Mouse (Mus musculus) hindbrain, embryonic 14.5 days (tissue): ENCODE measurements at regions not wholly inside any gene's neighbourhood (a gene's known extent, or its start where the extent isn't known, plus 50 kb on each side); places are given as distances from the start of the nearest gene placed in this dataset.
A peak's percentile ranks its signal among the peaks of the same experiment; 100 is the strongest.

Experiments
- ATAC-seq: fragments of 200-750 bp; cut with Nextera tagmentation; 2 replicates; pipeline ENCODE4 v1.8.0; 2017; ENCODE audit warnings: moderate number of reproducible peaks, mild to moderate bottlenecking, moderate TSS enrichment, moderate library complexity; ENCODE audit not compliant: low FRiP score
- DNase-seq: peaks from one replicate; pipeline ENCODE4 v3.0.0-alpha.2; 2015; ENCODE audit warnings: low spot score
- H3K27ac ChIP-seq: fragments of 300-500 bp; sonication (generic); 2 replicates; pipeline ENCODE4 v1.5.1; 2014; ENCODE audit warnings: mild to moderate bottlenecking, moderate library complexity
- H3K27me3 ChIP-seq: fragments of 300-500 bp; sonication (generic); 2 replicates; pipeline ENCODE4 v1.6.1; 2014; ENCODE audit warnings: mild to moderate bottlenecking, low read length, mixed read lengths; ENCODE audit not compliant: control insufficient read depth, insufficient read depth
- H3K36me3 ChIP-seq: fragments of 300-500 bp; sonication (generic); replicated peaks from 2 replicates; pipeline ENCODE4 v1.6.1; 2014; ENCODE audit not compliant: control insufficient read depth, insufficient read depth
- H3K4me1 ChIP-seq: fragments of 300-500 bp; sonication (generic); replicated peaks from 2 replicates; pipeline ENCODE4 v1.6.1; 2014; ENCODE audit warnings: antibody characterized with exemption, low read length, mixed read lengths; ENCODE audit not compliant: control insufficient read depth, insufficient read depth
- H3K4me2 ChIP-seq: fragments of 300-500 bp; sonication (generic); replicated peaks from 2 replicates; pipeline ENCODE4 v1.6.1; 2014; ENCODE audit warnings: mild to moderate bottlenecking, moderate library complexity
- H3K4me3 ChIP-seq: fragments of 300-500 bp; sonication (generic); replicated peaks from 2 replicates; pipeline ENCODE4 v1.5.1; 2014; ENCODE audit warnings: mild to moderate bottlenecking, low read length
- H3K9ac ChIP-seq: fragments of 300-500 bp; sonication (generic); 2 replicates; pipeline ENCODE4 v1.6.1; 2014
- H3K9me3 ChIP-seq: fragments of 300-500 bp; sonication (generic); 2 replicates; pipeline ENCODE4 v1.6.1; 2016; ENCODE audit warnings: low read length; ENCODE audit not compliant: control insufficient read depth
- WGBS: fragments of 180-500 bp; shearing (Covaris S2); extraction: QIAGEN DNeasy Blood & Tissue Kit; methylation state at CpG from one replicate; pipeline ENCODE4 v1.1.7; 2014; 5-methylcytosine and 5-hydroxymethylcytosine counted together

- no peak for DNase-seq
- no peaks in the 10 kb centered on the region for H3K9me3 ChIP-seq
- H3K4me1 ChIP-seq: no peaks in the 10 kb centered on the region
- H3K27me3 ChIP-seq: no peaks in the 10 kb centered on the region
- no peak overlapping the region for H3K9ac ChIP-seq
- H3K4me2 ChIP-seq: no peak overlapping the region
- ATAC-seq: 0 out of 2 replicates have a peak, but pooled peaks have one; percentile 3
- no peak overlapping the region for H3K27ac ChIP-seq
- H3K4me3 ChIP-seq: no peak overlapping the region
- no peaks in the 10 kb centered on the region for H3K36me3 ChIP-seq
- 94% methylated on average over 3 of the region's 3 CpGs for WGBS
These were observed 57.8 kb downstream of the Vmn1r27 start for GRCm38 (mm10) chr6:58160852-58161251.
